Mouse (Mus musculus) gastrocnemius, postnatal 10 days (tissue): Measurements from ENCODE around the gene Rsph10b. TPM values are rescaled to one million over a fixed set of nuclear protein-coding genes. Genes with fewer than 3 reads are reported as not detected.
"Not testable (repeated sequence)": the region's sequence is repeated elsewhere in the genome, so short reads cannot be mapped to it uniquely, and the experiment has no call there.

ENCODE experiments used
- DNase-seq: peaks from one replicate; pipeline ENCODE4 v3.0.0; 2021; ENCODE audit warnings: mixed read lengths
- total RNA-seq, 2 experiments: library from RNA; stranded (reverse); gene quantifications; 2 replicates each; pipeline ENCODE4 v1.2.3; 2021

Gene Rsph10b
- total RNA-seq, 2 experiments from 2014 or later: 1.2 to 1.5 TPM

- DNase-seq: no peak
These were observed 60.4 kb downstream of the Rsph10b start for GRCm38 (mm10) chr5:143993260-143993659.

GRCm38 (mm10) chr5:143993849-143994248 lies 61.0 kb downstream of the Rsph10b start:
- DNase-seq: no peak

GRCm38 (mm10) chr5:143994632-143995365 lies 62.0 kb downstream of the Rsph10b start:
- DNase-seq: no peak

DNA sequence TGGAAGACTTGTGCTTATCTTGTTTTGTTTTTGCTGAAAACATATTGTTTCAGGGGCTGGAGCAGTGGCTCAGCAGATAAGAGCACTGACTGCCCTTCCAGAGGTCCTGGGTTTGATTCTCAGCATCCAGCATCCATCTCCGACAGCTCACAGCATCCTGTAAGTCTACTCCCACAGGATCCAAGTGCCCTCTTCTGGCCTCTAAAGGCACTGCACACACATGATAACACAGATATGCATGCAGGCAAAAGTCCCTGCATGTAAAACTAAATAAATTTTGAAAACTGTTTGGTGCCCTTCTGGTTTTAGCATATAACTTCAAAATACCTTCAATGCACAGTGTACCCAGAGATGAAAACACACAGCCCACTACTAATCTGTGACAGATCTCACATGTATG lies 66.6 kb downstream of the Rsph10b start:
- DNase-seq: no peak

- no peak for DNase-seq
These were observed 69.8 kb downstream of the Rsph10b start for GRCm38 (mm10) chr5:144002461-144003192.

- not testable (repeated sequence) for DNase-seq
These were observed 80.7 kb downstream of the Rsph10b start for GRCm38 (mm10) chr5:144013366-144014134.

- peak; percentile 71 for DNase-seq
These were observed 81.9 kb downstream of the Rsph10b start, which contains the start of gene Ccz1 for GRCm38 (mm10) chr5:144014551-144015311. Ccz1 (minus strand) TSS chr5:144014877.

- no peak for DNase-seq
These were observed 82.4 kb downstream of the Rsph10b start for GRCm38 (mm10) chr5:144015312-144015650.

- DNase-seq: no peak
These were observed 83.0 kb downstream of the Rsph10b start for GRCm38 (mm10) chr5:144015845-144016244.

DNA sequence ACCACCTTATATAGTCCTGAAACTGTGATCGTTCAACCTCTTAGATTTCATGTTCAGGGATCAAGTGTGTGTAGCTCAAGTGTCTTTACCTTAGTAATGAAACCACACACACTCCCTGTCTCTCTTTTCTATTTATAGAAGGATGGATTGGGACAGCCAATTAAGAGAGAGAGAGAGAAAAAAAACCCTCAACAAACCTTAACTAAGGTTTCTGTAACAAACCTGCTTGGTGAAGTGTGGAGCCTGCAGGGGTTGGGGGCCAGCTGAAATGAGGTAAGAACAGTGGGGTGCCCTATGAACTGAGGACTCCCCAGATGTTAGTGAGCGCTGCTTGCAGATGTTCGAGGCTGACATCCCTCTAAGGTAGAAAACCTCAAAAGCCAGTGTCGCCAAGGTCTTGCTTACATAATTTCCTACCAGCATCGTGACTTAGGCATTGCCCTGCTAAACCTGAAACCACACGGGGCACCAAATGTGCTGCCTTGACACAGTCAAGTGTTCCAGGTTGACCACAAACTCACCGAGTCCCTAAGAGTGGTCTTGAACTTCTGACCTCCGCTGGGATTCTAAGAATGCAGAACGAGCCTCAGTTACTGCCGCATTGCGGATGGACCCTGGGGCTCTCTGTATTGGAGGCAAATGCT lies 93.9 kb downstream of the Rsph10b start, which contains the start of gene Ocm:
Ocm (minus strand) TSS at position 51 of the 644 bp plus-strand sequence.
- no peak for DNase-seq

DNA sequence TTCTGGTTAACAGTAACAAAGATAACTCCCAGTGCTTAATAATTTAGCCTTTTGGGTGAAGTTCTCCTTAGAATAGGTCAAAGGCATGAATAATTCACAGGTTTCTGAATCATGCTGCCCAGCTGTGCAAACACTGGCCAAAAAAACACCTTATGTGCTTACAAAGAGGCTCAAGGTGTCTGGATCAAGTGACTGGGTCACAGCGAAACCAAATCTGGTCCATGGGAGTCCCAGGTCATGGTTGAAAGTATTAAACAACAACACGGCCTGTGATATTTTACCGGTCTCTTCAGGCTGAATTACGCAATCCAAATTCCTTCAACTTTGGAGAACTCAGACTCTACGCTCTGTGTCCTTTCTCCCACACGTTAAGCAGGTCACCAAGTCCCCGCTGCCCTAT lies 99.7 kb downstream of the Rsph10b start:
- DNase-seq: no peak

DNA sequence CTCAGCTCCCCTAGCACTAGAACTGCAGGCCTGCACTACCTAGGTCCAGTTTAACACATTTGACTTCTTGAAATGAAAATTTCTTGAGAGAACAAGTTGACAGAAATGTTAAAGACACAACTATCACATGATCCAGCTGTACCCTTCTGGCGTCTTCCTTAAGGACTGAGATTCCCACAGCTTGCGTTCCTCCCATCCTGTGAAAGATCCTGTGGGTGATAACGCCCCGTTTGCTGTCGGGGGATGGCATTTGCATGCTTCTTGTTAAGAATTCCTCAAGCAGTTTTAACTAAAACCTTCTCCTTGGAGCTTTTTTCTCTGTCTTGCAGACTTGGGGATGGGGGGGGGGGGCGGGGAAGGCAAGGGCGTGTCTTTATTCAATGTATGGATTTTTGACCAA lies 101.7 kb downstream of the Rsph10b start:
- DNase-seq: no peak

Other genes with a start within 250 kb of the Rsph10b start
- 10 to 100 TPM in 1 of 2 experiments, 1 to 10 TPM in 1; 6.7 to 11.0 TPM for gene Usp42, start 200.8 kb upstream of the Rsph10b start, total RNA-seq
- 10 to 100 TPM; 23.6 to 23.8 TPM for gene Eif2ak1, start 115.2 kb upstream of the Rsph10b start, total RNA-seq
- not detected for gene Ankrd61, start 35.4 kb upstream of the Rsph10b start, total RNA-seq
- gene Aimp2, start 23.2 kb upstream of the Rsph10b start, total RNA-seq: 100 to 1,000 TPM in 1 of 2 experiments, 10 to 100 TPM in 1; 86.1 to 101 TPM
- gene Pms2, start 23.1 kb upstream of the Rsph10b start, total RNA-seq: 1 to 10 TPM; 5.8 to 7.8 TPM
- gene Gm42421, start 4.9 kb upstream of the Rsph10b start, total RNA-seq: under 1 TPM in 1 of 2 experiments, not detected in 1; 0.52 TPM
- 10 to 100 TPM; 30.8 to 33.1 TPM for gene Ccz1, start 81.8 kb downstream of the Rsph10b start, total RNA-seq
- not detected for gene Ocm, start 93.6 kb downstream of the Rsph10b start, total RNA-seq
- 10 to 100 TPM; 12.5 to 13.8 TPM for gene Lmtk2, start 167.4 kb downstream of the Rsph10b start, total RNA-seq